Mouse (Mus musculus) erythroblast, embryonic 14.5 days (primary cell): ENCODE measurements around the gene Olfr430.

Experiments
- GATA1 ChIP-seq: IDR thresholded peaks from 2 replicates; pipeline ENCODE4 v1.6.1; 2012; ENCODE audit warnings: low read length, inconsistent platforms, mixed read lengths
- TAL1 ChIP-seq: IDR thresholded peaks from 3 replicates; pipeline ENCODE4 v1.6.1; 2012; ENCODE audit warnings: low read length, inconsistent platforms, mixed read lengths

- TF ChIP-seq GATA1, result no peak
- no peak for TF ChIP-seq TAL1
These were observed 30.6 kb upstream of the Olfr430 start for GRCm38 (mm10) chr1:174035841-174036240.
